Mouse (Mus musculus) lung, embryonic 16.5 days (tissue): ENCODE data around the gene Natd1. TPM values are rescaled to one million over a fixed set of nuclear protein-coding genes. Genes with fewer than 3 reads are reported as not detected.

ENCODE experiments used
- ATAC-seq: fragments of 200-750 bp; cut with Nextera tagmentation; 2 replicates; pipeline ENCODE4 v1.8.0; 2017; ENCODE audit warnings: low read depth, mild to moderate bottlenecking, moderate library complexity
- H3K27ac ChIP-seq: fragments of 300-500 bp; sonication (generic); 2 replicates; pipeline ENCODE4 v1.5.1; 2014; ENCODE audit warnings: mild to moderate bottlenecking, control low read depth, low read length
- H3K27me3 ChIP-seq: fragments of 300-500 bp; sonication (generic); 2 replicates; pipeline ENCODE4 v1.6.1; 2014; ENCODE audit warnings: low read depth, low read length, mixed read lengths; ENCODE audit not compliant: control insufficient read depth, insufficient read depth
- H3K36me3 ChIP-seq: fragments of 300-500 bp; sonication (generic); 2 replicates; pipeline ENCODE4 v1.6.1; 2014; ENCODE audit warnings: low read length; ENCODE audit not compliant: control insufficient read depth, insufficient read depth
- H3K4me1 ChIP-seq: fragments of 300-500 bp; sonication (generic); replicated peaks from 2 replicates; pipeline ENCODE4 v1.6.1; 2014; ENCODE audit warnings: low read length, mixed read lengths; ENCODE audit not compliant: control insufficient read depth, insufficient read depth
- H3K4me2 ChIP-seq: fragments of 300-500 bp; sonication (generic); 2 replicates; pipeline ENCODE4 v1.6.1; 2014; ENCODE audit warnings: low read depth, low read length, control low read depth
- H3K4me3 ChIP-seq: fragments of 300-500 bp; sonication (generic); 2 replicates; pipeline ENCODE4 v1.5.1; 2014; ENCODE audit warnings: mild to moderate bottlenecking, low read length, control low read depth
- H3K9ac ChIP-seq: fragments of 300-500 bp; sonication (generic); 2 replicates; pipeline ENCODE4 v1.6.1; 2014; ENCODE audit warnings: low read length, control low read depth
- H3K9me3 ChIP-seq: fragments of 300-500 bp; sonication (generic); 2 replicates; pipeline ENCODE4 v1.6.1; 2016; ENCODE audit warnings: low read length; ENCODE audit not compliant: control insufficient read depth
- WGBS: fragments of 180-500 bp; shearing (Covaris S2); extraction: QIAGEN DNeasy Blood & Tissue Kit; methylation state at CpG from one replicate; pipeline ENCODE4 v1.1.7; 2014; 5-methylcytosine and 5-hydroxymethylcytosine counted together
- polyA plus RNA-seq: library from polyadenylated mRNA; unstranded; fragments of >200 nt; fragmentation: Nextera tagmentation; extraction: Ambion mirVana; gene quantifications from 2 replicates; pipeline ENCODE4 v1.2.1, GENCODE M21; 2015

Natd1 gene
- polyA plus RNA-seq, 1 experiment from 2014 or later, result 21.6 TPM

DNA sequence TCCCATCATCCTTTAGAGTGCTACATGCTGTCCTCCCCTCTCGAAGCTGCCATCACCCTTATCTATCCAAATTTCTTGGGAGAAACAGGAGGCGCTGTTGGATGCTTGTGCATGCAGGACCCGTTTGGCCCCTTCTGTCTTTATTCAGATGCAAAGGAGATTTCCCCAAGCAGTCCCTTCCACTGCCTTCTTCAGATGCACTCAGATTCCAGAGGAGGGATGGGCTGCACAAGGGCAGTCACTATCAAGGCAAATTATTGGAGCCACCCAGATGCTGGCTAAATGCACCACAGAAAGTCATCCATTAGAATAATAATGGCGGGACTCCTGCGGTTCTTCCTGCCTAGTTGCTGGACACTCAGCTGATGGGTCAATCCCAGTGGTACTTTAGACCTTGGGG, 8.4 kb upstream of the Natd1 start:
- Histone ChIP-seq H3K9me3 (no peaks in the 10 kb centered on the region), H3K27me3 (no peaks in the 10 kb centered on the region), H3K27ac (no peak overlapping the region), H3K36me3 (no peaks in the 10 kb centered on the region), H3K4me3 (no peak overlapping the region), H3K4me2 (no peak overlapping the region), H3K9ac (no peak overlapping the region), H3K4me1 (peaks cover 11% of the 10 kb centered on the region)
- ATAC-seq, result no peak
- 76% methylated on average over 5 of the region's 5 CpGs for WGBS

DNA sequence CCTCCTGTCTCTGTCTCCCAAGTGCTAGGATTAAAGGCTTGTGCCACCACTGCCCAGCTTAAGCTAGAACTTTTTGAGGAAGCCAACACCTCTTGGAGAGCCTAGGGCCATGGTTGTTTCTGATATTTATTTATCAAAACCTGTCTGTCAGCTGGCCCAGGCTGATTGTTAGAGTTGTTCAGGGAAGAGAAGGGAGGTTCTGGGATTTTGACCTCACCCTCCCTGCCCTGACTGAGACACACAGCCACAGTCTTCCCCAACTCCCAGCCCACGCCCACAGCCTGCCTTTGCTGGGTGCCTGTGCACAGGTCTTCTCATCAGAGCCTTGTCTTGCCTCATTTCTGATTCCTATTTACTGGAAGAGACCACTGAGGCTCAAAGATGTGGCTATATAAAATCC, 7.6 kb upstream of the Natd1 start:
- Histone ChIP-seq H3K27ac (no peak overlapping the region), H3K9me3 (no peaks in the 10 kb centered on the region)
- no peak for ATAC-seq

DNA sequence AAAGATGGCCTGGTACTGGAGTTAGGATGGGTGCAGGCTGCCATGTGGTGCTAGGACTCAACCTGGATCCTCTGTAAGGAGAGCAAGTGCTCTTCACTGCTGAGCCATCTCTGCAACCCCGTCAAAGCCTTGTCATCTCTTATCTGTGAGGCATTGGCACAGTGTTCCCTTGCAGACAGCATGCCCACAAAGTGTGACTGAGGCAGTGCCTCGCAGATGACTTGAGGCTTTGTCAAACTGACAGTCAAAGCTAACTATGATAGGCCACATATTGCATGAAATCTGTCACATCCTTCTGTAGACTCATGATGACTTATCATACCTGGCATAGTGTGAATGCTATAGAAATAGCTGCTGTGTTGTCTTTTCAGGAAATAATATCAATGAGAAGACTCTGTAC, 5.5 kb upstream of the Natd1 start:
- no peak overlapping the region for H3K27ac ChIP-seq
- no peaks in the 10 kb centered on the region for H3K27me3 ChIP-seq
- no peak overlapping the region for H3K4me3 ChIP-seq
- no peak overlapping the region for H3K9ac ChIP-seq
- no peak overlapping the region for H3K4me2 ChIP-seq
- H3K4me1 ChIP-seq, result 0 out of 2 replicates have a peak, but pooled peaks cover 2% of the 10 kb centered on the region
- no peaks in the 10 kb centered on the region for H3K9me3 ChIP-seq
- 76% methylated on average over 2 of the region's 2 CpGs for WGBS
- no peaks in the 10 kb centered on the region for H3K36me3 ChIP-seq
- ATAC-seq, result no peak

More for the DNA sequence above, 7.6 kb upstream of the Natd1 start:
- Histone ChIP-seq H3K9ac (no peak overlapping the region), H3K4me2 (no peak overlapping the region), H3K4me3 (no peak overlapping the region), H3K4me1 (peaks cover 6% of the 10 kb centered on the region), H3K27me3 (no peaks in the 10 kb centered on the region), H3K36me3 (no peaks in the 10 kb centered on the region)
- WGBS, result 83% methylated on average over 1 of the region's 1 CpGs

DNA sequence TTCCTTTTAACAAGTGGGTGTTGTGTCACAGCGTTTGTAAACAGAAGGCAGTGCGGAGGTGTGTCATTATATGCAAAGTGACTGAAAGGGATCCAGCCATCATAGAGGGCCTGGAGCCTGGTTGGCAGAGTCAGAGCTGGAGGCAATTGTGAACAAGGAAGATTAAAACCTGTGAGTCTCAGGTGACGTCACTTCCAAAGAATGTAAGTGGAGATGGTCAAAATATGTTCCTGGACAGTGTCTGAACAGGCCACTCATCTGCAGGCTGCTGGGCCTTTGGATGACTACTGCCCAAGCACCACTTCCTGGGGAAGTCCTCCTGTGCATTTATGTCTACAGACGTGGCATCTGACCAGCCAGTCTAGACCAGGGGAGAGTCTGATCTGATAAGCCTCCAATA, 651 bp upstream of the Natd1 start:
- 47% methylated on average over 4 of the region's 4 CpGs for WGBS
- no peak for ATAC-seq
- Histone ChIP-seq H3K27ac (no peak overlapping the region), H3K4me3 (no peak overlapping the region), H3K36me3 (no peaks in the 10 kb centered on the region), H3K27me3 (no peaks in the 10 kb centered on the region), H3K9me3 (no peaks in the 10 kb centered on the region), H3K4me2 (no peak overlapping the region), H3K9ac (no peak overlapping the region), H3K4me1 (peaks cover 17% of the 10 kb centered on the region)

DNA sequence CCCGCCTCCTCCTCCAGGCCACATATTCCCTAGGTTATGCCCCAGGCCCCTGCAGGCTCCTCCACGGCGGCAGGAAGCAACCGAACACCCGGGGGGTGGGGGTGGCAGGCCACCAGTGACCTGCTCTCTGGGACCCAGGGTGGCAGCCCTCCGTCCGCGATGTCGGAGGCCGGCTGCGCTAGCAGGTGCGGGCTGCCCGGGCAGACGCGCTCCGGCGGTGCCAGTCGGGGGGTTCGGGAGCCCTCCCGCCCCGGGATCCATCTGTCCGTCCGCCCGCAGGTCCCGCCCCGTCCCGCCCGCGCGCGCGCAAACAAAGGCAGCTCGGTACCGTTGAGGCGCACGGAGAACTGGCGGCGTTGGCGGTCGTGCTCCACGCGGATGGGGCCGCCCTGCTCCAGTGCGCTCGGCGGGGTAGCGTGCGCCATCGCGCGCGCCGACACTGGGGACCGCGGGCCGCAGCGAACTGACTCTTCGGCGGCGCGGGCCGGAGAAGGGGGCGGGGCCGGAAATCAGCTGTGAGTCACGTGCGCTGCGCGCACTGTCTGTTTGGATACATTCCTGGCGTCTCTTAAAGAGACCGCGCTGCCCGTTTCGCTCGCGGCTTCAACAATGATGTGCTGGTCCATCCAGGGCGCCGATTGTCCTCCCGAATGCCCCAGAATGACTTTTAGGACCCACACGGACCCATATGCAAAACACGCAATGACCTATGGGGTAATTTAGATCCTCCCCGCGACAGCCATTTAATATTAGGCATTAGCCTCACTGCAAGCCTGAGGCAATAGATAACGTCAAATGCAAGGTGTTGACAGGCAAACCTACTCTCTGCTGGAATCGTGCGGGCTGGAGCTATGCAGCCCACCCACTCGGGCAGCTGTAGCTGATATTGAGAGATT, 1.0 kb downstream of the Natd1 start:
- peak overlapping the region; percentile 90 for H3K9ac ChIP-seq
- peaks cover 17% of the 10 kb centered on the region for H3K4me1 ChIP-seq
- WGBS, result under 1% methylated on average over 84 of the region's 86 CpGs
- peak overlapping the region; percentile 64 for H3K27ac ChIP-seq
- H3K9me3 ChIP-seq, result no peaks in the 10 kb centered on the region
- ATAC-seq, result peak; percentile 93
- H3K4me3 ChIP-seq, result peak overlapping the region; percentile 91
- peak overlapping the region; percentile 81 for H3K4me2 ChIP-seq
- H3K36me3 ChIP-seq, result no peaks in the 10 kb centered on the region
- H3K27me3 ChIP-seq, result no peaks in the 10 kb centered on the region

DNA sequence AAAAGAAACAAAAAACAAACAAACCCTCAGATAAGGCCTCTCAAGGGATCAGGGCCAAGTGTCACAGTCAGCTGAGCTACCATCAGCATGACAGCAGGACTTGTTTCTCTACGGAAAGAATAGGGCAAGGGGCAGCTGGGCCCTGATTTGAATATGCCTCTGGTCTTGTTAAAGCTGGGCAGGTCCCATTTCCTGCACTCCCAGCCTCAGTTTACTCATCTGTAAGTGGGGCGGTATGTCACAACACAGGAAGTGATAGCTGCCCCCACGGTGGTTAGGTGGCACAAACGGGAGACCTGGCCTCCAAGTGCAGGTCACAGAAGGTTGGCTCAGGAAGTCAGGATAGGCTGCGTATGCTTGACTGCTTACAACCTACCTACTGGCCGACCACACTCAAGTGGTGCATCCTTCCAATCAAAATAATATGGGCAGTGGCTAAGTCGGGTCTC, 2.0 kb downstream of the Natd1 start:
- WGBS, result 17% methylated on average over 7 of the region's 7 CpGs
- Histone ChIP-seq H3K4me3 (peak overlapping the region; percentile 91), H3K27ac (no peak overlapping the region), H3K9ac (peak overlapping the region; percentile 90), H3K4me2 (peak overlapping the region; percentile 81), H3K4me1 (peaks cover 17% of the 10 kb centered on the region), H3K36me3 (no peaks in the 10 kb centered on the region), H3K27me3 (no peaks in the 10 kb centered on the region), H3K9me3 (no peaks in the 10 kb centered on the region)
- ATAC-seq, result no peak

DNA sequence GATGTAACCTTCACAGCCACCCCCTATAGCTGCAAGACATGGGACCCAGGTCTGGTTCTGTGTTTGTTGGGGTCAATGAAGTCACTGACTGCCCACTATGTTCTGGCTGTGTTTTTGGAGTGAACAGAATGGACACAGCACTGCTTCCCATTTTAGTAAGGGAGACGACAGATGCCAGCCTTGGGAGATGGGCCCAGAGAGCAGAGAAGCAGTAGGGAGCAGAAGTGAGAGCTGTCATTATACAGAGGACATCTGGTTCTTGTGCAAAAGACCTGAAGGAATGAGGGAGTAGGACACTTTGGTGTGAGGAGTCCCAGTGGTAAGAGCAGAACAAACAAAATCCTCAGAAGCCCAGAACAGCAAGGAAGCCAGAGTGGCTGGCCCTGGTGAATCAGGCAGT, 4.9 kb downstream of the Natd1 start:
- ATAC-seq, result no peak
- no peaks in the 10 kb centered on the region for H3K9me3 ChIP-seq
- H3K9ac ChIP-seq, result no peak overlapping the region
- H3K27me3 ChIP-seq, result no peaks in the 10 kb centered on the region
- no peak overlapping the region for H3K4me2 ChIP-seq
- H3K36me3 ChIP-seq, result peaks cover 12% of the 10 kb centered on the region
- H3K4me3 ChIP-seq, result no peak overlapping the region
- H3K27ac ChIP-seq, result no peak overlapping the region
- peaks cover 12% of the 10 kb centered on the region for H3K4me1 ChIP-seq
- 42% methylated on average over 1 of the region's 1 CpGs for WGBS

DNA sequence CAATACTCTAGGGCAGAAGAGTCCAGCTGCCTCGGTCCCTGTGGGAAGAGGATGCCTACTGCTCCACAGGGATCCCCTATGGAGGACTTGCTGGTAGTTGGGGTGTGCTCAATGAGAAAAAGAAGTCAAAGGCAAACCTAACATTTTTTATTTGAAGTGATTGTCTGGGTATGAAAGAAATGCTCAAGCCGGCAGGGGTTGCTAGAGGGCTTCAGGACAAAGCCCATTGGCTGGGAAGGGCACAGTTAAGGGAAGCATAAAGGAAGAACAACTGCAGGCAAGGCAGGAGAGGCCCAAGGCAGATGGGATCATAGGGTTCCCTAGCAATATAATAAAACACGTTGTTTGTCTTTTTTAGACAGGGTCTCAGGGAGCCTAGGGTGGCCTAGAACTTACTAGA, 6.5 kb downstream of the Natd1 start:
- Histone ChIP-seq H3K4me1 (peaks cover 7% of the 10 kb centered on the region), H3K9ac (no peak overlapping the region), H3K9me3 (no peaks in the 10 kb centered on the region), H3K27ac (no peak overlapping the region), H3K4me2 (no peak overlapping the region), H3K4me3 (no peak overlapping the region), H3K36me3 (peaks cover 21% of the 10 kb centered on the region), H3K27me3 (no peaks in the 10 kb centered on the region)
- no peak for ATAC-seq
- 58% methylated on average over 3 of the region's 3 CpGs for WGBS

DNA sequence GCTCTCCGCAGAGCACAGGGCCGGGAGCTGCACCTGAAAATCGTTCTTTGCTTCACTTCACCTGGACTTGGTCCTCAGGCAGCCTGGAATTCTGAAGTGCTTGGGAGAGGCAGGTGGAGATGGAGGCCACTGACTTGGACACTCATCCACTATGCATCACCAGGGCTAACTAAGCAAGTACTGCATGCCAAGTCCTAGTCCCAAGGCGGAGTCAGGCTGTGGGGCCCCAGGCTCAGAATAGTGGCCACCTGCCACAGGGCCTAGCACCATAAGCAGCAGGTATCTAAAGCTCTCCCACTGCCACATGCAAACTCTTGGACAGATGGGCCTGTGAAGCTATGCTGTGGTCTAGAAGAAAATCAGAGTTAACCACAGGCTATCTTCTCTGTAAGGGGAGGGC, 8.1 kb downstream of the Natd1 start:
- Histone ChIP-seq H3K27me3 (no peaks in the 10 kb centered on the region), H3K9ac (no peak overlapping the region), H3K4me3 (no peak overlapping the region), H3K9me3 (no peaks in the 10 kb centered on the region), H3K27ac (no peak overlapping the region), H3K4me2 (no peak overlapping the region), H3K36me3 (peaks cover 21% of the 10 kb centered on the region), H3K4me1 (no peaks in the 10 kb centered on the region; the same call in 1 of the 2 replicates)
- ATAC-seq, result no peak
- WGBS, result 77% methylated on average over 4 of the region's 4 CpGs
